Mouse (Mus musculus): Measurements from ENCODE around the gene Ctrl.
A peak's percentile ranks its signal among the peaks of the same experiment; 100 is the strongest.

Ctrl gene

GRCm38 (mm10) chr8:105937496-105938305 is 4.0 kb upstream of the Ctrl start:
- peak; percentile 76 for DNase-seq (ENCODE audit: low read depth, low spot score)

- DNase-seq (ENCODE audit: low read depth, low spot score) = peak; percentile 77
Observed at GRCm38 (mm10) chr8:105936866-105937475, 3.3 kb upstream of the Ctrl start.

GRCm38 (mm10) chr8:105935863-105936603 is 2.4 kb upstream of the Ctrl start:
- DNase-seq (ENCODE audit: low read depth, low spot score) = no peak

- no peak for DNase-seq (ENCODE audit: low read depth, low spot score)
Observed at GRCm38 (mm10) chr8:105935105-105935504, 1.4 kb upstream of the Ctrl start.

- DNase-seq (ENCODE audit: low read depth, low spot score) = no peak
Observed at GRCm38 (mm10) chr8:105932525-105932924, 1.1 kb downstream of the Ctrl start.

- DNase-seq (ENCODE audit: low read depth, low spot score) = no peak
Observed at GRCm38 (mm10) chr8:105931271-105931670, 2.4 kb downstream of the Ctrl start.

- DNase-seq (ENCODE audit: low read depth, low spot score) = peak; percentile 89
Observed at GRCm38 (mm10) chr8:105930602-105931001, 3.1 kb downstream of the Ctrl start.

- no peak for DNase-seq (ENCODE audit: low read depth, low spot score)
Observed at GRCm38 (mm10) chr8:105925123-105925522, 8.5 kb downstream of the Ctrl start.

- peak; percentile 52 for DNase-seq (ENCODE audit: low read depth, low spot score)
Observed at GRCm38 (mm10) chr8:105919390-105919789, 14.3 kb downstream of the Ctrl start.

- peak; percentile 73 for DNase-seq (ENCODE audit: low read depth, low spot score)
Observed at GRCm38 (mm10) chr8:105900941-105901616, 32.6 kb downstream of the Ctrl start.

- DNase-seq (ENCODE audit: low read depth, low spot score) = peak; percentile 97
Observed at GRCm38 (mm10) chr8:105900180-105900940, 33.3 kb downstream of the Ctrl start, which contains the start of gene Pskh1. Gene Pskh1 (plus strand): TSS chr8:105900441.

GRCm38 (mm10) chr8:105897801-105898480 is 35.7 kb downstream of the Ctrl start:
- no peak for DNase-seq (ENCODE audit: low read depth, low spot score)

GRCm38 (mm10) chr8:105893339-105893738 is 40.3 kb downstream of the Ctrl start, which contains the start of gene Nrn1l:
Gene Nrn1l (plus strand): TSS chr8:105893567.
- peak; percentile 17 for DNase-seq (ENCODE audit: low read depth, low spot score)

GRCm38 (mm10) chr8:105892432-105892831 is 41.2 kb downstream of the Ctrl start:
- peak; percentile 66 for DNase-seq (ENCODE audit: low read depth, low spot score)

- no peak for DNase-seq (ENCODE audit: low read depth, low spot score)
Observed at GRCm38 (mm10) chr8:105890870-105891269, 42.8 kb downstream of the Ctrl start.

GRCm38 (mm10) chr8:105889756-105890465 is 43.8 kb downstream of the Ctrl start:
- DNase-seq (ENCODE audit: low read depth, low spot score) = no peak
